Mouse (Mus musculus) erythroblast, embryonic 14.5 days (primary cell): ENCODE data around the gene Zfp467.

Source experiments
- GATA1 ChIP-seq: IDR thresholded peaks from 2 replicates; pipeline ENCODE4 v1.6.1; 2012; ENCODE audit warnings: low read length, inconsistent platforms, mixed read lengths
- TAL1 ChIP-seq: IDR thresholded peaks from 3 replicates; pipeline ENCODE4 v1.6.1; 2012; ENCODE audit warnings: low read length, inconsistent platforms, mixed read lengths

- no peak for TF ChIP-seq TAL1
- no peak for TF ChIP-seq GATA1
These were observed 45.7 kb downstream of the Zfp467 start for GRCm38 (mm10) chr6:48399906-48400305.
